Mouse (Mus musculus): ENCODE results near the gene Gm17617. TPM values are rescaled to one million over a fixed set of nuclear protein-coding genes. Genes with fewer than 3 reads are reported as not detected.

Gm17617 gene
- total and polyA plus RNA-seq, 3 experiments = not detected

- Histone ChIP-seq H3K4me3 (no peak overlapping the region), H3K27ac (peak overlapping the region; percentile 28; the same call in 1 of the 2 replicates), H3K9ac (ENCODE audit: low read depth, low read length) (no peak overlapping the region), H3K79me2 (replicated peaks; ENCODE audit: control insufficient read depth, insufficient read depth, low read length) (no peaks in the 10 kb centered on the region), H3K4me1 (ENCODE audit: control insufficient read depth, insufficient read depth, low read length) (no peaks in the 10 kb centered on the region; the same call in 1 of the 2 replicates), H3K36me3 (ENCODE audit: control insufficient read depth, insufficient read depth, low read length) (no peaks in the 10 kb centered on the region), H3K27me3 (ENCODE audit: control insufficient read depth, insufficient read depth, low read length) (no peaks in the 10 kb centered on the region)
- WGBS = 60% methylated on average over 4 of the region's 4 CpGs
- peak; percentile 57 to 66 for DNase-seq
- intact Hi-C loops (cut with DNase I) = loop anchor here (1.0 to 2.0 kb wide), 3 partner anchors 42 to 379 kb away; partner anchors contain the start of gene Zfp346
- TF ChIP-seq CTCF (IDR thresholded peaks at IDR 0.05) (peak; percentile 63), POLR2A (IDR thresholded peaks at IDR 0.05; ENCODE audit: insufficient read depth, low read depth, low read length) (no peak)
Measured at GRCm38 (mm10) chr13:55177903-55178496, 44.7 kb upstream of the Gm17617 start.

GRCm38 (mm10) chr13:55176265-55176664 lies 42.9 kb upstream of the Gm17617 start:
- intact Hi-C loops (cut with DNase I) = no loop called here

GRCm38 (mm10) chr13:55174347-55174746 lies 41.0 kb upstream of the Gm17617 start:
- no peak overlapping the region for H3K4me3 ChIP-seq
- no peak for TF ChIP-seq POLR2A (IDR thresholded peaks at IDR 0.05; ENCODE audit: insufficient read depth, low read depth, low read length)
- DNase-seq = no peak
- intact Hi-C loops (cut with DNase I) = no loop called here
- H3K9ac ChIP-seq (ENCODE audit: low read depth, low read length) = no peak overlapping the region
- peaks cover 8% of the 10 kb centered on the region for H3K4me1 ChIP-seq (ENCODE audit: control insufficient read depth, insufficient read depth, low read length)
- no peaks in the 10 kb centered on the region for H3K36me3 ChIP-seq (ENCODE audit: control insufficient read depth, insufficient read depth, low read length)
- 86% methylated on average over 11 of the region's 11 CpGs for WGBS
- no peaks in the 10 kb centered on the region for H3K27me3 ChIP-seq (ENCODE audit: control insufficient read depth, insufficient read depth, low read length)
- H3K79me2 ChIP-seq (replicated peaks; ENCODE audit: control insufficient read depth, insufficient read depth, low read length) = no peaks in the 10 kb centered on the region
- no peak overlapping the region for H3K27ac ChIP-seq

More at GRCm38 (mm10) chr13:55176265-55176664, 42.9 kb upstream of the Gm17617 start:
- 55% methylated on average over 6 of the region's 6 CpGs for WGBS
- no peak overlapping the region for H3K4me3 ChIP-seq
- no peak overlapping the region for H3K9ac ChIP-seq (ENCODE audit: low read depth, low read length)
- no peak for TF ChIP-seq POLR2A (IDR thresholded peaks at IDR 0.05; ENCODE audit: insufficient read depth, low read depth, low read length)
- H3K79me2 ChIP-seq (replicated peaks; ENCODE audit: control insufficient read depth, insufficient read depth, low read length) = no peaks in the 10 kb centered on the region
- no peaks in the 10 kb centered on the region for H3K27me3 ChIP-seq (ENCODE audit: control insufficient read depth, insufficient read depth, low read length)
- H3K27ac ChIP-seq = no peak overlapping the region
- peaks cover 8% of the 10 kb centered on the region for H3K4me1 ChIP-seq (ENCODE audit: control insufficient read depth, insufficient read depth, low read length)
- H3K36me3 ChIP-seq (ENCODE audit: control insufficient read depth, insufficient read depth, low read length) = no peaks in the 10 kb centered on the region
- DNase-seq = no peak

- DNase-seq = no peak
- WGBS = 38% methylated on average over 7 of the region's 7 CpGs
- TF ChIP-seq EP300 (IDR thresholded peaks at IDR 0.05; ENCODE audit: insufficient read depth, low read depth, low read length) = no peak
- Histone ChIP-seq H3K4me1 (ENCODE audit: control insufficient read depth, insufficient read depth, low read length) (peaks cover 8% of the 10 kb centered on the region), H3K79me2 (replicated peaks; ENCODE audit: control insufficient read depth, insufficient read depth, low read length) (no peaks in the 10 kb centered on the region), H3K9ac (ENCODE audit: low read depth, low read length) (no peak overlapping the region), H3K27me3 (ENCODE audit: control insufficient read depth, insufficient read depth, low read length) (no peaks in the 10 kb centered on the region), H3K4me3 (no peak overlapping the region; the same call in 1 of the 2 replicates), H3K36me3 (ENCODE audit: control insufficient read depth, insufficient read depth, low read length) (no peaks in the 10 kb centered on the region), H3K27ac (peak overlapping the region; percentile 8; the same call in 1 of the 2 replicates)
- intact Hi-C loops (cut with DNase I) = no loop called here
Measured at GRCm38 (mm10) chr13:55172336-55172770, 39.0 kb upstream of the Gm17617 start.

GRCm38 (mm10) chr13:55171517-55172335 lies 38.4 kb upstream of the Gm17617 start:
- peak; percentile 75 to 77 for DNase-seq
- H3K4me1 ChIP-seq (ENCODE audit: control insufficient read depth, insufficient read depth, low read length) = peaks cover 8% of the 10 kb centered on the region
- H3K27ac ChIP-seq = peak overlapping the region; percentile 8
- no peaks in the 10 kb centered on the region for H3K79me2 ChIP-seq (replicated peaks; ENCODE audit: control insufficient read depth, insufficient read depth, low read length)
- 13% methylated on average over 26 of the region's 26 CpGs for WGBS
- no peaks in the 10 kb centered on the region for H3K36me3 ChIP-seq (ENCODE audit: control insufficient read depth, insufficient read depth, low read length)
- H3K4me3 ChIP-seq = peak overlapping the region; percentile 3; the same call in 1 of the 2 replicates
- H3K27me3 ChIP-seq (ENCODE audit: control insufficient read depth, insufficient read depth, low read length) = no peaks in the 10 kb centered on the region
- peak overlapping the region; percentile 54 for H3K9ac ChIP-seq (ENCODE audit: low read depth, low read length)
- TF ChIP-seq POLR2A (IDR thresholded peaks at IDR 0.05; ENCODE audit: insufficient read depth, low read depth, low read length) = no peak
- no peak for TF ChIP-seq EP300 (IDR thresholded peaks at IDR 0.05; ENCODE audit: insufficient read depth, low read depth, low read length)
- no peak for TF ChIP-seq CTCF (IDR thresholded peaks at IDR 0.05)
- intact Hi-C loops (cut with DNase I) = no loop called here

GRCm38 (mm10) chr13:55168958-55169369 lies 35.6 kb upstream of the Gm17617 start:
- no peaks in the 10 kb centered on the region for H3K27me3 ChIP-seq (ENCODE audit: control insufficient read depth, insufficient read depth, low read length)
- peak; percentile 74; the same call in 1 of the 2 replicates for TF ChIP-seq EP300 (IDR thresholded peaks at IDR 0.05; ENCODE audit: insufficient read depth, low read depth, low read length)
- no peak for TF ChIP-seq CTCF (IDR thresholded peaks at IDR 0.05)
- TF ChIP-seq POLR2A (IDR thresholded peaks at IDR 0.05; ENCODE audit: insufficient read depth, low read depth, low read length) = no peak
- no peak overlapping the region for H3K4me3 ChIP-seq
- peak overlapping the region; percentile 38; the same call in 1 of the 2 replicates for H3K27ac ChIP-seq
- peaks cover 8% of the 10 kb centered on the region for H3K4me1 ChIP-seq (ENCODE audit: control insufficient read depth, insufficient read depth, low read length)
- WGBS = 69% methylated on average over 13 of the region's 13 CpGs
- DNase-seq = peak; percentile 71 to 79
- no peaks in the 10 kb centered on the region for H3K79me2 ChIP-seq (replicated peaks; ENCODE audit: control insufficient read depth, insufficient read depth, low read length)
- intact Hi-C loops (cut with DNase I) = no loop called here
- no peaks in the 10 kb centered on the region for H3K36me3 ChIP-seq (ENCODE audit: control insufficient read depth, insufficient read depth, low read length)
- no peak overlapping the region for H3K9ac ChIP-seq (ENCODE audit: low read depth, low read length)

Measured in heart, adult 2 months (tissue).